Mouse (Mus musculus) kidney, embryonic 14.5 days (tissue): ENCODE results near the gene Thoc5. TPM values are rescaled to one million over a fixed set of nuclear protein-coding genes. Genes with fewer than 3 reads are reported as not detected.

ENCODE experiments used
- ATAC-seq: fragments of 200-750 bp; cut with Nextera tagmentation; 2 replicates; pipeline ENCODE4 v1.8.0; 2017; ENCODE audit warnings: moderate number of reproducible peaks, mild to moderate bottlenecking, moderate TSS enrichment, moderate library complexity; ENCODE audit not compliant: low FRiP score, low TSS enrichment
- H3K27ac ChIP-seq: fragments of 300-500 bp; sonication (generic); 2 replicates; pipeline ENCODE4 v1.5.1; 2014; ENCODE audit warnings: low read depth, mild to moderate bottlenecking, low read length, moderate library complexity, mixed read lengths
- H3K27me3 ChIP-seq: fragments of 300-500 bp; sonication (generic); 2 replicates; pipeline ENCODE4 v1.6.1; 2014; ENCODE audit warnings: mild to moderate bottlenecking, low read length; ENCODE audit not compliant: control insufficient read depth, insufficient read depth
- H3K36me3 ChIP-seq: fragments of 300-500 bp; sonication (generic); 2 replicates; pipeline ENCODE4 v1.6.1; 2014; ENCODE audit warnings: low read length, mixed read lengths; ENCODE audit not compliant: control insufficient read depth, insufficient read depth
- H3K4me1 ChIP-seq: fragments of 300-500 bp; sonication (generic); 2 replicates; pipeline ENCODE4 v1.6.1; 2014; ENCODE audit warnings: low read length, mixed read lengths; ENCODE audit not compliant: control insufficient read depth, insufficient read depth
- H3K4me2 ChIP-seq: fragments of 300-500 bp; sonication (generic); replicated peaks from 2 replicates; pipeline ENCODE4 v1.6.1; 2014; ENCODE audit warnings: low read depth, mild to moderate bottlenecking, low read length
- H3K4me3 ChIP-seq: fragments of 300-500 bp; sonication (generic); 2 replicates; pipeline ENCODE4 v1.5.1; 2014; ENCODE audit warnings: mild to moderate bottlenecking, low read length
- H3K9ac ChIP-seq: fragments of 300-500 bp; sonication (generic); 2 replicates; pipeline ENCODE4 v1.6.1; 2014; ENCODE audit warnings: low read depth, mild to moderate bottlenecking, low read length, moderate library complexity
- H3K9me3 ChIP-seq: fragments of 300-500 bp; sonication (generic); 2 replicates; pipeline ENCODE4 v1.6.1; 2016; ENCODE audit warnings: low read length; ENCODE audit not compliant: control insufficient read depth
- WGBS: fragments of 180-500 bp; shearing (Covaris S2); extraction: QIAGEN DNeasy Blood & Tissue Kit; methylation state at CpG from one replicate; pipeline ENCODE4 v1.1.7; 2014; 5-methylcytosine and 5-hydroxymethylcytosine counted together
- polyA plus RNA-seq: library from polyadenylated mRNA; unstranded; fragments of >200 nt; fragmentation: Nextera tagmentation; extraction: Ambion mirVana; gene quantifications from 2 replicates; pipeline ENCODE4 v1.2.1, GENCODE M21; 2014

The Thoc5 gene
- 39.4 and 47.1 TPM in 2 replicates for polyA plus RNA-seq

- peak within 1 kb of the TSS; percentile 59 for H3K4me2 ChIP-seq
- H3K4me1 ChIP-seq: peaks cover 5% of the 10 kb centered on the region
- WGBS: 3% methylated on average over 52 of the region's 52 CpGs
- peak within 1 kb of the TSS; percentile 81 for H3K4me3 ChIP-seq
- H3K27ac ChIP-seq: peak within 1 kb of the TSS; percentile 2; the same call in 1 of the 2 replicates
- peaks cover 26% of the 10 kb centered on the region for H3K36me3 ChIP-seq
- H3K27me3 ChIP-seq: no peaks in the 10 kb centered on the region
- peak within 1 kb of the TSS; percentile 81 for H3K9ac ChIP-seq
- peak; percentile 87 for ATAC-seq
- no peaks in the 10 kb centered on the region for H3K9me3 ChIP-seq
These were observed at the start of gene Thoc5 for GRCm38 (mm10) chr11:4894848-4895816. Thoc5 (plus strand) TSS chr11:4895320.

GRCm38 (mm10) chr11:4848483-4849248 is 46.5 kb upstream of the Thoc5 start:
- Histone ChIP-seq H3K4me1 (peaks cover 6% of the 10 kb centered on the region; the same call in 1 of the 2 replicates), H3K36me3 (no peaks in the 10 kb centered on the region), H3K27me3 (no peaks in the 10 kb centered on the region), H3K9ac (peak overlapping the region; percentile 77), H3K4me3 (peak overlapping the region; percentile 68), H3K9me3 (no peaks in the 10 kb centered on the region), H3K4me2 (peak overlapping the region; percentile 61), H3K27ac (peak overlapping the region; percentile 85)
- ATAC-seq: peak; percentile 68
- WGBS: under 1% methylated on average over 50 of the region's 50 CpGs

GRCm38 (mm10) chr11:4849258-4849943 is 45.7 kb upstream of the Thoc5 start, which contains the start of gene Nf2:
Nf2 (minus strand) TSS chr11:4849536.
- Histone ChIP-seq H3K4me3 (peak within 1 kb of the TSS; percentile 68), H3K4me1 (peaks cover 6% of the 10 kb centered on the region; the same call in 1 of the 2 replicates), H3K9me3 (no peaks in the 10 kb centered on the region), H3K27ac (peak within 1 kb of the TSS; percentile 85), H3K27me3 (no peaks in the 10 kb centered on the region), H3K9ac (peak within 1 kb of the TSS; percentile 77), H3K4me2 (peak within 1 kb of the TSS; percentile 61), H3K36me3 (no peaks in the 10 kb centered on the region)
- WGBS: under 1% methylated on average over 60 of the region's 60 CpGs
- ATAC-seq: peak; percentile 99

GRCm38 (mm10) chr11:4850404-4850803 is 44.7 kb upstream of the Thoc5 start:
- Histone ChIP-seq H3K27ac (no peak overlapping the region), H3K9me3 (no peaks in the 10 kb centered on the region), H3K9ac (no peak overlapping the region), H3K4me1 (peaks cover 6% of the 10 kb centered on the region; the same call in 1 of the 2 replicates), H3K27me3 (no peaks in the 10 kb centered on the region), H3K4me2 (no peak overlapping the region; the same call in 1 of the 2 replicates), H3K36me3 (no peaks in the 10 kb centered on the region), H3K4me3 (no peak overlapping the region)
- ATAC-seq: no peak
- WGBS: 93% methylated on average over 2 of the region's 2 CpGs

GRCm38 (mm10) chr11:4853021-4853420 is 42.1 kb upstream of the Thoc5 start:
- Histone ChIP-seq H3K9ac (no peak overlapping the region), H3K9me3 (no peaks in the 10 kb centered on the region), H3K4me1 (peaks cover 2% of the 10 kb centered on the region; the same call in 1 of the 2 replicates), H3K27me3 (no peaks in the 10 kb centered on the region), H3K4me3 (no peak overlapping the region), H3K27ac (no peak overlapping the region), H3K36me3 (no peaks in the 10 kb centered on the region), H3K4me2 (no peak overlapping the region)
- ATAC-seq: no peak

- no peak overlapping the region for H3K4me3 ChIP-seq
- H3K9ac ChIP-seq: no peak overlapping the region
- H3K9me3 ChIP-seq: no peaks in the 10 kb centered on the region
- H3K36me3 ChIP-seq: no peaks in the 10 kb centered on the region
- no peak for ATAC-seq
- no peaks in the 10 kb centered on the region for H3K27me3 ChIP-seq
- H3K4me1 ChIP-seq: no peaks in the 10 kb centered on the region
- WGBS: 89% methylated on average over 5 of the region's 5 CpGs
- no peak overlapping the region for H3K27ac ChIP-seq
- H3K4me2 ChIP-seq: no peak overlapping the region
These were observed 40.9 kb upstream of the Thoc5 start for GRCm38 (mm10) chr11:4854181-4854580.

- no peaks in the 10 kb centered on the region for H3K9me3 ChIP-seq
- no peak overlapping the region for H3K9ac ChIP-seq
- no peaks in the 10 kb centered on the region for H3K36me3 ChIP-seq
- no peaks in the 10 kb centered on the region for H3K4me1 ChIP-seq
- H3K27ac ChIP-seq: no peak overlapping the region
- H3K27me3 ChIP-seq: no peaks in the 10 kb centered on the region
- ATAC-seq: no peak
- H3K4me3 ChIP-seq: no peak overlapping the region
- no peak overlapping the region for H3K4me2 ChIP-seq
- WGBS: 53% methylated on average over 2 of the region's 2 CpGs
These were observed 36.7 kb upstream of the Thoc5 start for GRCm38 (mm10) chr11:4858416-4858815.

- H3K9me3 ChIP-seq: no peaks in the 10 kb centered on the region
- no peak overlapping the region for H3K4me3 ChIP-seq
- H3K4me2 ChIP-seq: no peak overlapping the region
- no peak overlapping the region for H3K9ac ChIP-seq
- no peak for ATAC-seq
- WGBS: 67% methylated on average over 1 of the region's 1 CpGs
- no peak overlapping the region for H3K27ac ChIP-seq
- H3K36me3 ChIP-seq: no peaks in the 10 kb centered on the region
- no peaks in the 10 kb centered on the region for H3K4me1 ChIP-seq
- no peaks in the 10 kb centered on the region for H3K27me3 ChIP-seq
These were observed 34.1 kb upstream of the Thoc5 start for GRCm38 (mm10) chr11:4860986-4861385.
